Mouse (Mus musculus): ENCODE data around the gene Rexo4. TPM values are rescaled to one million over a fixed set of nuclear protein-coding genes. Genes with fewer than 3 reads are reported as not detected.

Rexo4 gene
- polyA plus RNA-seq, 1 experiment from 2014 or later, result 40.3 TPM

GRCm38 (mm10) chr2:26914148-26914941 lies 49.8 kb downstream of the Rexo4 start:
- H3K4me3 ChIP-seq (replicated peaks; ENCODE audit: low read length), result no peak overlapping the region
- no peaks in the 10 kb centered on the region for H3K9me3 ChIP-seq (replicated peaks; ENCODE audit: control insufficient read depth, low read length)
- H3K9ac ChIP-seq (ENCODE audit: low read length), result no peak overlapping the region
- WGBS, result 62% methylated on average over 8 of the region's 8 CpGs
- no peaks in the 10 kb centered on the region for H3K27me3 ChIP-seq (ENCODE audit: control insufficient read depth, insufficient read depth, low read length)
- no peak overlapping the region for H3K27ac ChIP-seq (ENCODE audit: low read length)
- no peak for ATAC-seq (ENCODE audit: insufficient read depth, low FRiP score)
- H3K4me1 ChIP-seq (ENCODE audit: control insufficient read depth, insufficient read depth, low read length), result peaks cover 28% of the 10 kb centered on the region
- H3K4me2 ChIP-seq (ENCODE audit: low read depth, low read length), result no peak overlapping the region
- peaks cover 28% of the 10 kb centered on the region for H3K36me3 ChIP-seq (ENCODE audit: control insufficient read depth, insufficient read depth, low read length)

- Histone ChIP-seq H3K27me3 (ENCODE audit: control insufficient read depth, insufficient read depth, low read length) (no peaks in the 10 kb centered on the region), H3K4me1 (ENCODE audit: control insufficient read depth, insufficient read depth, low read length) (peaks cover 35% of the 10 kb centered on the region), H3K36me3 (ENCODE audit: control insufficient read depth, insufficient read depth, low read length) (peaks cover 20% of the 10 kb centered on the region), H3K9me3 (replicated peaks; ENCODE audit: control insufficient read depth, low read length) (no peaks in the 10 kb centered on the region), H3K4me2 (ENCODE audit: low read depth, low read length) (no peak overlapping the region), H3K27ac (ENCODE audit: low read length) (peak overlapping the region; percentile 10; the same call in 1 of the 2 replicates), H3K9ac (ENCODE audit: low read length) (no peak overlapping the region), H3K4me3 (replicated peaks; ENCODE audit: low read length) (no peak overlapping the region)
- WGBS, result 81% methylated on average over 17 of the region's 17 CpGs
- no peak for ATAC-seq (ENCODE audit: insufficient read depth, low FRiP score)
Observed at GRCm38 (mm10) chr2:26913416-26914147, 50.6 kb downstream of the Rexo4 start.

DNA sequence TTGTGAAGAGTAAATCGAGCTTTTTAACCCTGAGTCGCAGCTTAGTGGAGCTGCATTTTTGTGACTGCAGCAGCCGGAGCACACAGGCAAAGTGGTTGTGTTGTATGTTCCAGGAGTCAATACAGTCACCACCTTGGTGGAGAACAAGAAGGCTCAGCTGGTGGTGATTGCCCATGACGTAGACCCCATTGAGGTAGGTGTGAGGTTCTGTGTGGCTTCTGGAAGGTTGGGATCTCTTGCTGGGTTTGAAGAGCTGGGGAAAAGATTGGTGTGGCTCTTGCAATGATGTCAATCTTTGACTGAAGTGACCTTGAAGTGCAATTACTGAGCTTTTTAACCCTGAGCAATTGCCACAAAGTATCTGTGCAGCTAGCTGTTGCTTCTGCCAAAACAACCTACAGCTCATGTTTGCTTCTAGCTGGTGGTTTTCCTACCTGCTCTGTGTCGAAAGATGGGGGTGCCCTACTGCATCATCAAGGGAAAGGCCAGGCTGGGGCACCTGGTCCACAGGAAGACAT lies 51.9 kb downstream of the Rexo4 start:
- Histone ChIP-seq H3K27ac (ENCODE audit: low read length) (no peak overlapping the region), H3K36me3 (ENCODE audit: control insufficient read depth, insufficient read depth, low read length) (peaks cover 26% of the 10 kb centered on the region), H3K27me3 (ENCODE audit: control insufficient read depth, insufficient read depth, low read length) (no peaks in the 10 kb centered on the region), H3K4me2 (ENCODE audit: low read depth, low read length) (peak overlapping the region; percentile 100), H3K4me1 (ENCODE audit: control insufficient read depth, insufficient read depth, low read length) (peaks cover 34% of the 10 kb centered on the region), H3K9ac (ENCODE audit: low read length) (peak overlapping the region; percentile 80), H3K4me3 (replicated peaks; ENCODE audit: low read length) (peak overlapping the region; percentile 87), H3K9me3 (replicated peaks; ENCODE audit: control insufficient read depth, low read length) (no peaks in the 10 kb centered on the region)
- 73% methylated on average over 5 of the region's 5 CpGs for WGBS
- no peak for ATAC-seq (ENCODE audit: insufficient read depth, low FRiP score)

- Histone ChIP-seq H3K4me2 (ENCODE audit: low read depth, low read length) (peak overlapping the region; percentile 100), H3K4me3 (replicated peaks; ENCODE audit: low read length) (peak overlapping the region; percentile 87), H3K36me3 (ENCODE audit: control insufficient read depth, insufficient read depth, low read length) (peaks cover 26% of the 10 kb centered on the region), H3K27ac (ENCODE audit: low read length) (peak overlapping the region; percentile 87), H3K4me1 (ENCODE audit: control insufficient read depth, insufficient read depth, low read length) (peaks cover 29% of the 10 kb centered on the region), H3K9ac (ENCODE audit: low read length) (peak overlapping the region; percentile 80), H3K27me3 (ENCODE audit: control insufficient read depth, insufficient read depth, low read length) (no peaks in the 10 kb centered on the region), H3K9me3 (replicated peaks; ENCODE audit: control insufficient read depth, low read length) (no peaks in the 10 kb centered on the region)
- WGBS, result under 1% methylated on average over 37 of the region's 37 CpGs
- peak; percentile 38 for ATAC-seq (ENCODE audit: insufficient read depth, low FRiP score)
Observed at GRCm38 (mm10) chr2:26910994-26911765, 53.0 kb downstream of the Rexo4 start.

GRCm38 (mm10) chr2:26910124-26910993 lies 53.8 kb downstream of the Rexo4 start, which contains the start of the genes Med22 and Rpl7a:
TSS of gene Med22 (minus strand) at chr2:26910677.
TSS of gene Rpl7a (plus strand) at chr2:26910764.
- Histone ChIP-seq H3K27me3 (ENCODE audit: control insufficient read depth, insufficient read depth, low read length) (no peaks in the 10 kb centered on the region), H3K4me3 (replicated peaks; ENCODE audit: low read length) (peak within 1 kb of the TSS; percentile 87), H3K4me1 (ENCODE audit: control insufficient read depth, insufficient read depth, low read length) (peaks cover 27% of the 10 kb centered on the region), H3K9me3 (replicated peaks; ENCODE audit: control insufficient read depth, low read length) (no peaks in the 10 kb centered on the region), H3K4me2 (ENCODE audit: low read depth, low read length) (peak within 1 kb of the TSS; percentile 100), H3K27ac (ENCODE audit: low read length) (peak within 1 kb of the TSS; percentile 91), H3K36me3 (ENCODE audit: control insufficient read depth, insufficient read depth, low read length) (peaks cover 30% of the 10 kb centered on the region), H3K9ac (ENCODE audit: low read length) (peak within 1 kb of the TSS; percentile 80)
- WGBS, result under 1% methylated on average over 74 of the region's 74 CpGs
- peak; percentile 95 for ATAC-seq (ENCODE audit: insufficient read depth, low FRiP score)

- ATAC-seq (ENCODE audit: insufficient read depth, low FRiP score), result no peak
- H3K9ac ChIP-seq (ENCODE audit: low read length), result peak overlapping the region; percentile 80
- peaks cover 32% of the 10 kb centered on the region for H3K36me3 ChIP-seq (ENCODE audit: control insufficient read depth, insufficient read depth, low read length)
- H3K4me3 ChIP-seq (replicated peaks; ENCODE audit: low read length), result peak overlapping the region; percentile 87
- no peaks in the 10 kb centered on the region for H3K9me3 ChIP-seq (replicated peaks; ENCODE audit: control insufficient read depth, low read length)
- H3K4me2 ChIP-seq (ENCODE audit: low read depth, low read length), result peak overlapping the region; percentile 85
- H3K27ac ChIP-seq (ENCODE audit: low read length), result peak overlapping the region; percentile 91; the same call in 1 of the 2 replicates
- H3K4me1 ChIP-seq (ENCODE audit: control insufficient read depth, insufficient read depth, low read length), result peaks cover 21% of the 10 kb centered on the region
- no peaks in the 10 kb centered on the region for H3K27me3 ChIP-seq (ENCODE audit: control insufficient read depth, insufficient read depth, low read length)
Observed at GRCm38 (mm10) chr2:26909387-26909784, 54.8 kb downstream of the Rexo4 start.

DNA sequence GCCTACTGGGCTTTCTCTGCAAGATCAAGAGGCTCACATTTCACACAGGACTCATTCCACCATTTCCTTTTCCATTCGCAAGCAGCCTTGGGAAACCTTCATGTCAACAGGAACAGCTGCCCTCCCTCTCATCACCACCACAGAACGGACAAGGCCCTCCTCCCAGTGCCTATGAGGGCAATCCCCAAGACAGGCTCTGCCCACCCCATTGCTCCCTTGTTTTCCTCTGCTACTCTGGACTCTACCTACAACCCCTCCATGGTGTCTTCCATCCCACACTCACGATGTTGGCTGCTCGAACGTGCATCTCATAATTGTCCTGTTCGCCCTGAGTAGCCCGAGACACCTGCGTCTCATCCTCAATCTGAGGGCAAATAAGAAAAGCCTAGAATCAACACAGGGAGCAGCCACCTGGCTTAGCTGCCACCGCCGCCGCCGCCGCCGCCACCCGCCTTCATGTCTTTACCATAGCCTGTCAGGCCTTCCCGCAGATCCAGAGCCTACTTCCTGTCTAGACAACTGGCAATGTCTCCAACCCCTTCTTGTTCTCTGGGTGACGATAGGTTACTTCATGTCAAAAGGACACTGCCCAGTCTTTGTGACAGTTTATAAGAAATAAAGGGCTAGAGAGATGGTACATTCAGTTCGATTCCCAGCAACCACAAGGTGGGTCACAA lies 55.3 kb downstream of the Rexo4 start:
- Histone ChIP-seq H3K36me3 (ENCODE audit: control insufficient read depth, insufficient read depth, low read length) (peaks cover 32% of the 10 kb centered on the region), H3K9me3 (replicated peaks; ENCODE audit: control insufficient read depth, low read length) (no peaks in the 10 kb centered on the region), H3K9ac (ENCODE audit: low read length) (peak overlapping the region; percentile 80), H3K4me1 (ENCODE audit: control insufficient read depth, insufficient read depth, low read length) (peaks cover 24% of the 10 kb centered on the region), H3K4me2 (ENCODE audit: low read depth, low read length) (peak overlapping the region; percentile 85), H3K27me3 (ENCODE audit: control insufficient read depth, insufficient read depth, low read length) (no peaks in the 10 kb centered on the region), H3K27ac (ENCODE audit: low read length) (no peak overlapping the region), H3K4me3 (replicated peaks; ENCODE audit: low read length) (peak overlapping the region; percentile 87)
- ATAC-seq (ENCODE audit: insufficient read depth, low FRiP score), result no peak
- 71% methylated on average over 18 of the region's 18 CpGs for WGBS

- Histone ChIP-seq H3K4me2 (ENCODE audit: low read depth, low read length) (no peak overlapping the region), H3K27me3 (ENCODE audit: control insufficient read depth, insufficient read depth, low read length) (no peaks in the 10 kb centered on the region), H3K27ac (ENCODE audit: low read length) (no peak overlapping the region), H3K9ac (ENCODE audit: low read length) (no peak overlapping the region), H3K36me3 (ENCODE audit: control insufficient read depth, insufficient read depth, low read length) (peaks cover 16% of the 10 kb centered on the region), H3K4me3 (replicated peaks; ENCODE audit: low read length) (no peak overlapping the region), H3K4me1 (ENCODE audit: control insufficient read depth, insufficient read depth, low read length) (peaks cover 29% of the 10 kb centered on the region), H3K9me3 (replicated peaks; ENCODE audit: control insufficient read depth, low read length) (no peaks in the 10 kb centered on the region)
- ATAC-seq (ENCODE audit: insufficient read depth, low FRiP score), result no peak
- 50% methylated on average over 4 of the region's 4 CpGs for WGBS
Observed at GRCm38 (mm10) chr2:26907109-26907508, 57.1 kb downstream of the Rexo4 start.

Data from stomach, embryonic 16.5 days (tissue).